Mouse (Mus musculus): ENCODE data around the gene Nfkbia.

Nfkbia gene

GRCm38 (mm10) chr12:55465401-55465983, 27.0 kb downstream of the Nfkbia start:
- peak; percentile 72 for DNase-seq (ENCODE audit: low spot score)

GRCm38 (mm10) chr12:55464846-55465361, 27.5 kb downstream of the Nfkbia start:
- no peak for DNase-seq (ENCODE audit: low spot score)

- DNase-seq (ENCODE audit: low spot score) = peak; percentile 57
Measured at GRCm38 (mm10) chr12:55463992-55464845, 28.2 kb downstream of the Nfkbia start.

GRCm38 (mm10) chr12:55463087-55463486, 29.4 kb downstream of the Nfkbia start:
- no peak for DNase-seq (ENCODE audit: low spot score)

GRCm38 (mm10) chr12:55462456-55462855, 30.0 kb downstream of the Nfkbia start:
- no peak for DNase-seq (ENCODE audit: low spot score)

GRCm38 (mm10) chr12:55461767-55462166, 30.7 kb downstream of the Nfkbia start:
- DNase-seq (ENCODE audit: low spot score) = no peak

- DNase-seq (ENCODE audit: low spot score) = no peak
Measured at GRCm38 (mm10) chr12:55460900-55461299, 31.5 kb downstream of the Nfkbia start.

- no peak for DNase-seq (ENCODE audit: low spot score)
Measured at GRCm38 (mm10) chr12:55459739-55460138, 32.7 kb downstream of the Nfkbia start.

- no peak for DNase-seq (ENCODE audit: low spot score)
Measured at GRCm38 (mm10) chr12:55456893-55457292, 35.6 kb downstream of the Nfkbia start.

GRCm38 (mm10) chr12:55456136-55456535, 36.3 kb downstream of the Nfkbia start:
- DNase-seq (ENCODE audit: low spot score) = no peak

- no peak for DNase-seq (ENCODE audit: low spot score)
Measured at GRCm38 (mm10) chr12:55455206-55455605, 37.2 kb downstream of the Nfkbia start.

GRCm38 (mm10) chr12:55453924-55454323, 38.5 kb downstream of the Nfkbia start:
- DNase-seq (ENCODE audit: low spot score) = no peak

GRCm38 (mm10) chr12:55452839-55453238, 39.6 kb downstream of the Nfkbia start:
- no peak for DNase-seq (ENCODE audit: low spot score)

- DNase-seq (ENCODE audit: low spot score) = no peak
Measured at GRCm38 (mm10) chr12:55450421-55450820, 42.0 kb downstream of the Nfkbia start.

- DNase-seq (ENCODE audit: low spot score) = no peak
Measured at GRCm38 (mm10) chr12:55449048-55449447, 43.4 kb downstream of the Nfkbia start.

GRCm38 (mm10) chr12:55448457-55448856, 44.0 kb downstream of the Nfkbia start:
- no peak for DNase-seq (ENCODE audit: low spot score)

GRCm38 (mm10) chr12:55447396-55447760, 45.1 kb downstream of the Nfkbia start:
- no peak for DNase-seq (ENCODE audit: low spot score)

- DNase-seq (ENCODE audit: low spot score) = peak; percentile 91
Measured at GRCm38 (mm10) chr12:55446746-55447395, 45.6 kb downstream of the Nfkbia start.

- DNase-seq (ENCODE audit: low spot score) = no peak
Measured at GRCm38 (mm10) chr12:55446366-55446745, 46.1 kb downstream of the Nfkbia start.

- DNase-seq (ENCODE audit: low spot score) = no peak
Measured at GRCm38 (mm10) chr12:55445583-55445982, 46.9 kb downstream of the Nfkbia start.

- no peak for DNase-seq (ENCODE audit: low spot score)
Measured at GRCm38 (mm10) chr12:55444031-55444451, 48.4 kb downstream of the Nfkbia start.
